Mouse (Mus musculus) lung, embryonic 16.5 days (tissue): Measurements from ENCODE around the gene 4931406C07Rik. TPM values are rescaled to one million over a fixed set of nuclear protein-coding genes. Genes with fewer than 3 reads are reported as not detected.

Experiments used
- ATAC-seq: fragments of 200-750 bp; cut with Nextera tagmentation; 2 replicates; pipeline ENCODE4 v1.8.0; 2017; ENCODE audit warnings: low read depth, mild to moderate bottlenecking, moderate library complexity
- H3K27ac ChIP-seq: fragments of 300-500 bp; sonication (generic); 2 replicates; pipeline ENCODE4 v1.5.1; 2014; ENCODE audit warnings: mild to moderate bottlenecking, control low read depth, low read length
- H3K27me3 ChIP-seq: fragments of 300-500 bp; sonication (generic); 2 replicates; pipeline ENCODE4 v1.6.1; 2014; ENCODE audit warnings: low read depth, low read length, mixed read lengths; ENCODE audit not compliant: control insufficient read depth, insufficient read depth
- H3K36me3 ChIP-seq: fragments of 300-500 bp; sonication (generic); 2 replicates; pipeline ENCODE4 v1.6.1; 2014; ENCODE audit warnings: low read length; ENCODE audit not compliant: control insufficient read depth, insufficient read depth
- H3K4me1 ChIP-seq: fragments of 300-500 bp; sonication (generic); replicated peaks from 2 replicates; pipeline ENCODE4 v1.6.1; 2014; ENCODE audit warnings: low read length, mixed read lengths; ENCODE audit not compliant: control insufficient read depth, insufficient read depth
- H3K4me2 ChIP-seq: fragments of 300-500 bp; sonication (generic); 2 replicates; pipeline ENCODE4 v1.6.1; 2014; ENCODE audit warnings: low read depth, low read length, control low read depth
- H3K4me3 ChIP-seq: fragments of 300-500 bp; sonication (generic); 2 replicates; pipeline ENCODE4 v1.5.1; 2014; ENCODE audit warnings: mild to moderate bottlenecking, low read length, control low read depth
- H3K9ac ChIP-seq: fragments of 300-500 bp; sonication (generic); 2 replicates; pipeline ENCODE4 v1.6.1; 2014; ENCODE audit warnings: low read length, control low read depth
- H3K9me3 ChIP-seq: fragments of 300-500 bp; sonication (generic); 2 replicates; pipeline ENCODE4 v1.6.1; 2016; ENCODE audit warnings: low read length; ENCODE audit not compliant: control insufficient read depth
- WGBS: fragments of 180-500 bp; shearing (Covaris S2); extraction: QIAGEN DNeasy Blood & Tissue Kit; methylation state at CpG from one replicate; pipeline ENCODE4 v1.1.7; 2014; 5-methylcytosine and 5-hydroxymethylcytosine counted together
- polyA plus RNA-seq: library from polyadenylated mRNA; unstranded; fragments of >200 nt; fragmentation: Nextera tagmentation; extraction: Ambion mirVana; gene quantifications from 2 replicates; pipeline ENCODE4 v1.2.1, GENCODE M21; 2015

4931406C07Rik gene
- polyA plus RNA-seq, 1 experiment from 2014 or later = 8.5 TPM

DNA sequence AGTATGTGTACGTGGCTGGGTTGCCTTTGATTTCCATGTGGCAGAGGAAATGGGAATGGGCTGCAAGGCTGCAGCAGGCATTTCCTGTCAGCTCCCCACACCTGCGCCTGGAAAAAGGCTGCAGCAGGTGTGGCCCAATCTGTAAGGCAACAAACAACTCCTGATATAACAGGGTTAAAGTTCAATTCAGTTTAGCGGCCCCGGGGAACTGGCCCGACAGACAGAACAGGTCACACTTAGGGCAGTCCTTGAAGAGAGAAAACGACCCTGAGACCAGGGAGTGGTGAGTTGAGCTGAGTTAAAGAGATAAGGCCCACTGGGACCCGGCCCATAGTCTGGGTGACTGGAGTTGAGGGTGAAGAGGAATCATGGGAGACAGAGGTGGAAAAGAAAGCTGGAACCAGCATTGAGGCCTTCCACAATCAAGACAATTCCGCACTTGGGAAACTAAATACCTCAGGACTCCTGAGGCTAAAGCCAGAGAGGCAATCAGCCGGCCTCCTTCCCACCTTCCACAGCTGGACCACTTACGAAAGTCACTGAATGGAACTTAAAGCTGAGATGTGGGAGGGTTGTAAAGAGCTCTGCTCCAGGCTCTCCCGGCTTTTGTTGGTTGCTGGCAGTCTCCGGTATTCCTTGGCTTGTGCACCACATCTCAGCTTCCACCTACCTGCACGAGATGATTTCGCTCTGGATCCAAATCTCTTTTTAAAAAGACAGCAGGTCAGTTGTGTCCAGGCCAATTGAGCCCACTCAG lies 60.8 kb downstream of the 4931406C07Rik start:
- no peak for ATAC-seq
- H3K27ac ChIP-seq = no peak overlapping the region
- H3K36me3 ChIP-seq = no peaks in the 10 kb centered on the region
- no peak overlapping the region for H3K4me3 ChIP-seq
- H3K4me2 ChIP-seq = no peak overlapping the region
- no peak overlapping the region for H3K9ac ChIP-seq
- WGBS = 54% methylated on average over 14 of the region's 14 CpGs
- H3K9me3 ChIP-seq = no peaks in the 10 kb centered on the region
- no peaks in the 10 kb centered on the region for H3K4me1 ChIP-seq
- H3K27me3 ChIP-seq = no peaks in the 10 kb centered on the region

DNA sequence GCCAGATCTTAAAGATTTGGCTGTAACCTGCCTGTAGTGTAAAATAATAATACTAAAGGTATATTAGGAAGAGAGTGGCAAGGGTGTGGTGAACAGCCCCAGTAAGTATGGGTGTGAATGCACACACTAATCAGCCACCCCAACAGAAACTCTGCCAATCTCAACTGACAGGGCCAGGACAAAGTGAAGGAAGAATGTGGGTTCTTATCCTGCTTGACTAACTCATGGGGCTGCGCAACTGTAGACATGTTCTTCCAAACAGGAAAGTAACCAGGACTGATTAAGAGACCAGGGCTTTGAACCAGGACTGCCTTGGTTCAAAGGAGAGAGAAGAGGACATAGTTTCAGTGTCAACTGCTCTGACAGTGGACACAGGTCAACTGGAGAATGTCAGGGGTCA lies 64.1 kb downstream of the 4931406C07Rik start:
- no peaks in the 10 kb centered on the region for H3K9me3 ChIP-seq
- no peak overlapping the region for H3K9ac ChIP-seq
- no peak overlapping the region for H3K4me2 ChIP-seq
- 82% methylated on average over 1 of the region's 1 CpGs for WGBS
- no peak for ATAC-seq
- H3K36me3 ChIP-seq = no peaks in the 10 kb centered on the region
- no peaks in the 10 kb centered on the region for H3K27me3 ChIP-seq
- peaks cover 15% of the 10 kb centered on the region for H3K4me1 ChIP-seq
- no peak overlapping the region for H3K27ac ChIP-seq
- H3K4me3 ChIP-seq = no peak overlapping the region

DNA sequence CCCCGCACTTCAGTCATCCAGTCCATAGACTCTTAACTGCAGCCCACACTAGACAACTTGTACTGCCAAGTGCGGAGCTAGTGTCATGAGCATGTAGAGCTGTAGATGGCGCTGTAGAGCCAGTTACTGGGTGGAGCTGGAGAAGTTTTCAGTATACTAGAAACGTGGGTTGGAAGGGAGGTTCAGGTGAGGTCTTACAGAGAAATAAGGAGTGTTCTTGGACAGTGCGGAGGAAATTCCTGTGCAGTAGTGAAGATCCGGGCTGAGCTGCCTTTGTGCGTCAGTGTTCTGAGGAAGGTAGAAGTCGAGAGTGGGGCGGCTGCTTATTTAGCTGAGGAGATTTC lies 64.7 kb downstream of the 4931406C07Rik start:
- H3K4me1 ChIP-seq = peaks cover 15% of the 10 kb centered on the region
- no peak overlapping the region for H3K4me2 ChIP-seq
- peak; percentile 6; the same call in 1 of the 2 replicates for ATAC-seq
- H3K36me3 ChIP-seq = no peaks in the 10 kb centered on the region
- no peak overlapping the region for H3K27ac ChIP-seq
- H3K27me3 ChIP-seq = no peaks in the 10 kb centered on the region
- WGBS = 34% methylated on average over 9 of the region's 9 CpGs
- no peak overlapping the region for H3K4me3 ChIP-seq
- H3K9me3 ChIP-seq = no peaks in the 10 kb centered on the region
- no peak overlapping the region for H3K9ac ChIP-seq

DNA sequence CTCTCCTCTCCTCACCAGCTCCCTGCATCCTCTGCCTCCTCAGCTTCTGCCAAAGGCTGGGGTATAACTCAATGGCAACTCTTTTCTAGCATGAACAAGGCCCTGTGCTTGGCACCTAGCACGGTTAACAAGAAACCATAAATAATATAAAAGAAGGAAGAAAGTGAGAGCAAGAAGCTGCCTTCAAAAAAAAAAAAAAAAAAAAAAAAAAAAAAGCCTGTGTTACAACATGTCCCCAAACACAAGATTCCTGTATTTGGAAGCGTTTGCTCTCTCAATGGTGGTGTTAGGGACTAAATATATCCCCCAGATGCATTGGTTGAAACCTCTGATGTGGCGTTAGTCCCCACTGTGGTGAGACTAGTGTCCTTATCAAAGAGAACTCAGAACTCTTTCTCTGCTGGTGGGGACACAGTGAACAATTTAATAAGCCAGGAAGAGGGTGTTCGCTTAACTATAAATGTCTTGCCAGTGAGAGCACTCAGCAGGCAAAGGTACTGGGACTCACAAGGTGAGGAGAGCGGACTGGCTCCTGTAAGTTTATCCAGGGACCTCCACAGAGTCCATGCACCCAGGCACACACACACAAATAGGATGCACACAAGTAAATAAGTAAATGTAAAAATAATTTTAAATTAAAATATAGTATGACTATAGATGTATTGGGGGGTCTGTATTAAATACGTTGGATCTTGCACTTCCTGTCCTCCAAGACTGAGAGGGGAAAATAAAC lies 65.2 kb downstream of the 4931406C07Rik start:
- WGBS = 64% methylated on average over 6 of the region's 6 CpGs
- Histone ChIP-seq H3K27me3 (no peaks in the 10 kb centered on the region), H3K4me1 (peaks cover 15% of the 10 kb centered on the region), H3K9ac (no peak overlapping the region), H3K4me3 (no peak overlapping the region), H3K36me3 (no peaks in the 10 kb centered on the region), H3K4me2 (no peak overlapping the region), H3K9me3 (no peaks in the 10 kb centered on the region), H3K27ac (no peak overlapping the region)
- no peak for ATAC-seq

DNA sequence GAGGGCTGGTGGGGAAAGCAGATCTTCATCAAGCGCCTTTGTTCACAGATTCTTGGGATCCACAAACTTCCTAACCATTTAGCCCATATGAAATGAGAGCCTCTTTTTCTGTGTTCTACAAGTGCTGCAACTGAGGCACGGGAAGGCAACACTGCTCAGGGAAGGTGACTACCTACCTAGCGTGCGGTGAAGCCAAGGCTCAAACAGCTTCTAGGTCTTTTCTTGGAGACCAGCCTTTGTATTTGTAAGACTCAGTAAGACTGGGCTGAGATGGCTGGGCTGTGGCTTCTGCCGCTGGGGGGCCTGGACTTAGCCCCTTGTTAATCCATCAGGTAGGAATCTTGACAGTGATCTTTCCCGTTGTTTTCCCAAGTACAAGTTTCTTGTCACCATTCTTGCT lies 66.2 kb downstream of the 4931406C07Rik start:
- Histone ChIP-seq H3K4me2 (no peak overlapping the region), H3K4me3 (no peak overlapping the region), H3K36me3 (no peaks in the 10 kb centered on the region), H3K9me3 (no peaks in the 10 kb centered on the region), H3K4me1 (peaks cover 15% of the 10 kb centered on the region), H3K27me3 (no peaks in the 10 kb centered on the region), H3K27ac (no peak overlapping the region), H3K9ac (no peak overlapping the region)
- ATAC-seq = no peak
- WGBS = 82% methylated on average over 6 of the region's 6 CpGs

DNA sequence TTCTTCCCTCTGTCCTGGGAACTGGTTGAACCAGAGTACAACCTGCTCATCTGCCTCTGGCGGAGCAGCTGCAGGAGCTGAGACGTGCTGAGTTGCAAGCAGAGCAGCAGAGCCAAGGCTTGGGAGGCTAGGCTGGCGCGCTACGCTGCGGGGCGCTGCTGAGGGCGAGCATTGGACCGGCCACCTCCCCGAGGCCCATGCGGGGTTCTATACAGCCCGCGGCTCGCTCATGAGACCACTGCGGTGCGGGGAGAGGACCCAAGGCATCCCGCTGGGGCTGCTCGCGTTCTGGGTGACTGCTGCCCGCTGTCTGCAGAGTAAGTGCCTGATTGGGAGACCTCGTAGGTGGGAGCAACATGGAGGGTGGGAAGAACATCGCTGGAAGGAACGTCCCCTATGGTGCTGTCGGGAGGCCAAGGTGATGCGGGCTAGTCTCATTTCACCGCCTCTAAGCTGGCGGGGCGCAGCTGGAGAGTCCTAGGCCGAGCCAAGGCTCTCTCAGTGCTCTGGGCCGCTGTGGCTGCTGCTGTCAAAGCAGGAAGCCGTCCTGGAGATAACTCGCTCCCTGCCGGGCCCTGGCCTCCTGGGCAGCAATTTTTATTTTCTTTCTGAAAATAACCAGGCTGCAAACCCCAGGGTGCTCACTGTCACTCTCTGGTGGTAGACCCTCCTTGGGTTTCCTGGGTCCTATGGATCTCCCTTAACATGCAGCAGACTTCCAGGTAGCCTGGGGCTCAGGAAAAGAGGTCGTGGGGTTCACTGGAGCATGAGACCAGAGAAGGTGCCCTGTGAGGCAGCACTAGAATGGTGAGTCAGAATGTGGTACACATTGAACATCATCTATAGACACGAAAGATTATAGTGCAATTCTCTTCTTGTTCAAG lies 67.0 kb downstream of the 4931406C07Rik start, which contains the start of gene Vstm5:
Gene Vstm5, plus strand, starts transcription at position 4 of the 884 bp plus-strand sequence.
- H3K9me3 ChIP-seq = no peaks in the 10 kb centered on the region
- ATAC-seq = peak; percentile 63
- peaks cover 15% of the 10 kb centered on the region for H3K4me1 ChIP-seq
- peak within 1 kb of the TSS; percentile 44 for H3K27ac ChIP-seq
- peak within 1 kb of the TSS; percentile 49 for H3K4me3 ChIP-seq
- no peaks in the 10 kb centered on the region for H3K27me3 ChIP-seq
- H3K4me2 ChIP-seq = peak within 1 kb of the TSS; percentile 79
- 6% methylated on average over 35 of the region's 35 CpGs for WGBS
- no peaks in the 10 kb centered on the region for H3K36me3 ChIP-seq
- H3K9ac ChIP-seq = peak within 1 kb of the TSS; percentile 66

DNA sequence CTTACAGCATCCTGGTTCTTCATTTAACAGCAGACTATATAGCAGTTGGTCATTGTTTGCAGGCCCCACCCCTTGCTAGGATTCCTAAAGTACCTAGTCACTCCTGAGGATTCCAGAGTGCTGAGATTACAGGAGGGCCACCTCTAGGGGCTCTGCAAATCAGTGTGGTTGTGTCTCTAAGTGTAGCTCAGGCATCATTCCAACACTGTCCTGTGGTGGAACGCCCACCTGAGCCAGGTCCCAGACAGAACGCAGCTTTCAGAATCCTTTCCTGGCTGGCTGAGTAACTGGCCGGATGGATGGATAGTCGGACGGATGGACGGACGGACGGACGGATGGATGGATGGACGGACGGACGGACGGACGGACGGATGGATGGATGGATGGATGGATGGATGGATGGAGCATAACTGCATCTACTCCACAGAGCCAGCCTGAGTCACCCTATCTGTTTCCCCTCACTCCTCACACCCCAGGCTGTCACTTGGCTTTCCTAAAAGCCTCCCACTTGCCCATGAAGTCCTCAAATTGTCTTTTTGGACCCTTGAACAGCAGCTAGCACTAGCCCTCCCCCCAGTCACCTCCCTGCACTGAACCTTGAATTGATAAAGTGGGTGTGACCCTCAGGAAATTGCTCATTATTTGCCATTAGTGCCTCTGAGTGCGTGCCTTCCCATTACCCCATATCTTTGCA lies 67.8 kb downstream of the 4931406C07Rik start:
- 60% methylated on average over 16 of the region's 16 CpGs for WGBS
- H3K27me3 ChIP-seq = no peaks in the 10 kb centered on the region

DNA sequence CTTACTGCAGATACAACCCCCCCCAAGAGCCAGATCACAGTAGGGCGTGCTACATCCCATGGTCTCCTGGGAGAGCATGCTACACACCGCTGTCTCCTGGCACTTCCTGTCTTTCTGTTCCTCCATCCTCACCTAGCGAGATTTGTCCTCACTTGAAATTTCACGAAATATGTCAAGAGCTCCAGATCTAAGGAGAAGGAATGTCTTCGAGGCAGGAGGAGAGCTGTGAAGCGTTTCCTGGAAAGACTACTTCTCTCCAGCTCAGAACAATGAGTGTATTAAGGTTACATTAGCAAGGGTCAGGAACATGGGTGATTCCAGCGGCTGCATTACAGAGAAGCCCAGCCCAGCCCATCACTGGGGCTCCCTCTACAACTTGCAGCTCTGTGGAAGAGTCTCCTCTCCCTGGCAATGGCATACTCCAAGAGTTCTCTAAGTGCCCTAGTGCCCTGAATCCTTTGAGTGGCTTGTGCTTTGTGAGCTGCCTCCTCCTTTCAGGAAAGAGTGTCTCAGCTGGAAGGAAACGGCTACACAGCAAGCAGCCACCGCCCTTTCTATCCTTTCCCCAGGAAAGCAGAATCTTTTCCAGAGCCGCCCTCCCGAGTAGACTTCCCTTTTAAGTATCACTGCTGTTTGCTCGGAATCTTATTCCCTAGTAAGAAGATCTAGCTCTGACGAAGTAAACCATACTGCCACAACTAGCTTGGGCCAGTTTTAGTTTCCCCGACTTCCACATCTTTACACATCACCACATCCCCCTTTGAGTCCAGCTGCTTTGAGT lies 68.5 kb downstream of the 4931406C07Rik start:
- 33% methylated on average over 14 of the region's 14 CpGs for WGBS
- Histone ChIP-seq H3K4me1 (peaks cover 15% of the 10 kb centered on the region), H3K9ac (0 out of 2 replicates have a peak overlapping the region, but pooled peaks have one; percentile 8), H3K4me3 (no peak overlapping the region), H3K36me3 (no peaks in the 10 kb centered on the region), H3K9me3 (no peaks in the 10 kb centered on the region), H3K27ac (peak overlapping the region; percentile 44), H3K27me3 (no peaks in the 10 kb centered on the region), H3K4me2 (peak overlapping the region; percentile 13; the same call in 1 of the 2 replicates)
- peak; percentile 39; the same call in 1 of the 2 replicates for ATAC-seq

More for the DNA sequence above, 67.8 kb downstream of the 4931406C07Rik start:
- Histone ChIP-seq H3K4me2 (peak overlapping the region; percentile 79), H3K4me1 (peaks cover 15% of the 10 kb centered on the region), H3K27ac (peak overlapping the region; percentile 44; the same call in 1 of the 2 replicates), H3K4me3 (peak overlapping the region; percentile 49), H3K9me3 (no peaks in the 10 kb centered on the region), H3K36me3 (no peaks in the 10 kb centered on the region), H3K9ac (peak overlapping the region; percentile 66)
- ATAC-seq = peak; percentile 59; the same call in 1 of the 2 replicates
